Mouse (Mus musculus): ENCODE data around the gene Trmu.
A peak's percentile ranks its signal among the peaks of the same experiment; 100 is the strongest.

DNA sequence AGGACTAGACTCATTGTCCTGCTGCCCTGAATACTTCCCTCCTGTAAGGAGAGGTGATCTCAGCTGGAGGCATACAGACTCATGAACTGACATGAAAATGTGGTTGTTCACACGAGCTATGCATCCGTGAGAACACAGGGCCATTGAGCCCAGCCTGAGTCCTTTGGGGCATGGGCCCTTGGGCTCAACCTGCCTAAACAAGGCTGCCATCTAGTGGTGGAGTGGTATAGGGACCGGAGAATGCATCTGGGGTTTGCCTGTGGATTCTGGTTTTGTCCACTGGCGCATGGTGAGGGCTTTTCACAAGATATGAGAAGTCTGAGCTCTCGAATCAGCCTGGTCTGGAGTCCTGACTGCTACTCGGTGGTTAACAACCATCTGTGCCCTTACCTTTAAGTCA, 11.4 kb upstream of the Trmu start:
- TF ChIP-seq EP300 (IDR thresholded peaks at IDR 0.05) (no peak), CTCF (IDR thresholded peaks at IDR 0.05) (peak; percentile 96)

Data from lung, postnatal 0 days (tissue).